In genomic region chr2:5940936-5941335, GRCm38 (mm10) we compare ENCODE assay signal across 22 mouse cellular contexts. TPM values are rescaled to one million over a fixed set of nuclear protein-coding genes. Genes with fewer than 3 reads are reported as not detected.
"Had no signal": no experiment of that assay in that cellular context is flagged by ENCODE, and none has a peak within 500 bp of the region (broad histone marks: within the 10 kb centered on the region; RNA-seq: fewer than 3 reads in every experiment).

No protein-coding gene starts in this region.

- H3K9ac ChIP-seq: limb, embryonic 13.5 days; liver, embryonic 13.5 days; lung, embryonic 15.5 days; midbrain, embryonic 13.5 days; neural tube, embryonic 13.5 days had no signal

- H3K9me3 ChIP-seq: limb, embryonic 10.5 days; limb, embryonic 13.5 days; liver, embryonic 13.5 days; lung, embryonic 15.5 days; megakaryocyte, embryonic 14.5 days; midbrain, embryonic 10.5 days; midbrain, embryonic 13.5 days; neural tube, embryonic 13.5 days had no signal

- ATAC-seq: inflammation-experienced regulatory T-cells, adult 6 months; intestine, embryonic 16.5 days; midbrain, embryonic 13.5 days; midbrain, embryonic 16.5 days had no signal

- H3K27ac ChIP-seq: limb, embryonic 10.5 days; limb, embryonic 13.5 days; liver, embryonic 13.5 days; lung, embryonic 15.5 days; midbrain, embryonic 10.5 days; midbrain, embryonic 13.5 days; neural tube, embryonic 13.5 days had no signal

- H3K4me1 ChIP-seq: lung, embryonic 15.5 days had no signal

- H3K27me3 ChIP-seq: limb, embryonic 13.5 days; liver, embryonic 13.5 days; lung, embryonic 15.5 days; midbrain, embryonic 13.5 days; neural tube, embryonic 13.5 days had no signal

- H3K4me3 ChIP-seq: limb, embryonic 10.5 days; liver, embryonic 13.5 days; lung, embryonic 15.5 days; megakaryocyte, embryonic 14.5 days; midbrain, embryonic 10.5 days; myocyte; neural tube, embryonic 13.5 days had no signal

- DNase-seq: kidney, adult 18-20 months; kidney, postnatal 14 days; kidney, postnatal 4 days; liver, embryonic 13.5 days; lung, adult 18-20 months; lung, postnatal 10 days; lung, postnatal 36 days; retina, postnatal 1 day; thymus, adult 18-20 months; thymus, postnatal 36 days had no signal

- H3K4me2 ChIP-seq: lung, embryonic 15.5 days; neural tube, embryonic 13.5 days had no signal

- H3K36me3 ChIP-seq: limb, embryonic 10.5 days; limb, embryonic 13.5 days; liver, embryonic 13.5 days; lung, embryonic 15.5 days; midbrain, embryonic 10.5 days; midbrain, embryonic 13.5 days; neural tube, embryonic 13.5 days had no signal

RNA-seq across cellular contexts. Expression of gene Dhtkd1, which starts 1.7 kb away (rescaled TPM):
- total RNA-seq: monocyte, adult 5-6 weeks had no signal
